Mouse (Mus musculus) left cerebral cortex, adult 18-20 months (tissue): ENCODE measurements around the gene Nupl2. TPM values are rescaled to one million over a fixed set of nuclear protein-coding genes. Genes with fewer than 3 reads are reported as not detected.

Experiments
- DNase-seq, 2 experiments: peaks; one replicate each; pipeline ENCODE4 v3.0.0; 2021 to 2022; ENCODE audit warnings: low spot score in 2 of 2, mixed read lengths in 1 of 2
- total RNA-seq, 2 experiments: library from RNA; stranded (reverse); gene quantifications; 2 replicates each; pipeline ENCODE4 v1.2.3; 2021

Nupl2 gene
- total RNA-seq, 2 experiments from 2014 or later = 10.3 to 12.3 TPM

DNA sequence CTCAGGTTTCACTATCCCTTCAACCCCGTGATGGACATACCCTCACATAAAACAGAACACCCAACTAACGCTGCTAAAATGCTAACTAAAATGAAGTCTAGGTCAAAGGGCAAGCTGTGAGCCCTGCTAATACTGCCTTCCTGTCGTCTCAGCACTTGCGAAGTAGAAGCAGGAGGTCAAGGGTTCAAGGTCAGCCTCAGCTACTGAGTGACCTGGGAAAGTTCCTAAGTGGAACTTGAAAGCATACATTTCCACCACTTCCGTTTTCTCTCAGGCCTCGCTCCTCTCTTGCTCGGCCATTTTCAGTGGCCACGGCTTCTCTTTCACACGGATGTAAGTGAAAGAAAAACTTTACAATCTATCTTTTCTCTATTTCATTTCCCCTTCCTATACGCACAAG lies 43.2 kb downstream of the Nupl2 start:
- no peak for DNase-seq

DNA sequence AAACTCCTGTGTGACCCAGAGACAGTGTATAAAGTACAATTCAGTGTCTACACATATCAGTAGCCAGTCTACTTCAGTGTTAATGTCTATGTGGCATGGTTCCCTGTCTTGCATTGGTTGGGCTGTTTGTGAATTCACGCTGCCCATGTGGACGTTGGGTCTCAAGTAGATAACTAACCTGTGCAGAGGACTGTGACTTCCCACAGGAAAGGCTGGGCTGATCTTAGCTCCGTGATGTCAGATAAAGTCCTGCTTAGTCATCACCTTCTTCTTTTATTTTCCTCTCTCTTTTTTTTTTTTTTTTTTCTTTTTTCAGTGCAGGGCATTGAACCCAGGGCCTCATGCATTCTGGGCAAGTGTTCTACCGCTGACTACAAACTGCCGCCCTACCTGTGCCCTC lies 43.7 kb downstream of the Nupl2 start:
- DNase-seq = no peak

DNA sequence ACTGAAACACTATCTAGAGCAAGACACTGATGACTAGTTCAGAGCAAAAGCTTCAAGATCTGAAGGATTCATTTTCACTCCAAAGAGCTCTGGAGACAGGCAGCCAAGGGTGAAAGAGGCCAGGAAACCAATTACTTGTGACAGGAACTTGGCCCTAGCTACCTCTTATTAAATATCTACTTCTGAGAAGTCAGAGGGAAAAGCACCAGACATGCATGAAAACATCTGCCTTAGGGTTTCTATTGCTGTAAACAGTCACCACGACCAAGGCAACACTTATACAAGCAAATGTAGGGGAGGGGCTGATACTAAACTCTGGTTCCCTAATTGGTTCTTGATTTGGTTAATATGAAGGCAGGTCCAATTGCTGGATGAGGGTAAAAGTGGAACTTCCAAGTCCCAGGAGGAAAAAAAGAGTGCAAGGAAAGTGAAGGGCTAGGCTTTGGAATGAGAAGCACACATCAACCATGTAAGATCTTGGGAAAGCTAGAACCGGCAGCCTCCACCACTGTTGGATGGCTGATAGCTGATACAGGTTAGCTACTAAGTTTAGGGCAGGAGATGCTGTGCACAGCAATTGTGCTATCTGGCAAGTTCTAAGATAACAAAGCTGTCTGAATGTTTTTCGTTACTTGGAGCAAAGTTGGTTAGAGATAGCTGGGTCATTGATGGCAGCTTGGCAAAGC lies 49.2 kb downstream of the Nupl2 start:
- no peak for DNase-seq

DNA sequence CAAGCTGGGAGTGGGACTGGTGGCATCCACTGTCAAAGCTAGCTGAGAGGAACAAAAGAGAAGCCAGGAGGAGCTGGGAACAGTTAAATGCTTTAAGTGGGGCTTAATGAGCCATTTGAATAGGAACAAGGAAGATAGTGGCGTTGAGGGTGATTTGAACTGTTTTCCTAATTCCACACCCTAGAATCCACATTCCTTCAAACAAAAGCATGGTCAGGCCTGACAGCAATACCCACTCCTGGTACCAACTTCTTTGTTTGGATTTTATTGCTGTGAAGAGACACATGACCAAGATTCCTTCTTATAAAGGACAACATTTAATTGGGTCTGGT lies 49.8 kb downstream of the Nupl2 start:
- DNase-seq = no peak

DNA sequence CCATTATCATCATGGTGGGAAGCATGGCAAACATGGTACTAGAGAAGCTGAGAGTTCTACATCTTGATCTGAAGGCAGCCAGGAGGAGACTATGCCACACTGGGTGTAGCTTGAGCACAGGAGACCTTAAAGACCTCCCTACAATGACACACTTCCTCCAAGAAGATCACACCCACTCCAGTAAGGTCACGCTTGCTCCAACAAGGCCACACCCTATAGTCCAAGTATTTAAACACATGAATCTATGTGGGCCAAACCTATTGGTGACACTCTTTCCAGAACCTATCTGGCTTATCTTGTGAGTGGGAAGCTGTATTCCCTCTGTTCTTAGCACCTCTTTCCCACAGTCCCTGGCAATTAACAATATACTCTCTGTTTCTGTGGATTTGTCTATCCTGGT lies 50.1 kb downstream of the Nupl2 start:
- no peak for DNase-seq

Other genes with a start within 250 kb of the Nupl2 start
- 10 to 100 TPM; 15.4 to 16.6 TPM for gene Fam126a, start 134.3 kb upstream of the Nupl2 start, total RNA-seq
- gene Klhl7, start 64.4 kb upstream of the Nupl2 start, total RNA-seq = 10 to 100 TPM; 90.7 to 93.2 TPM
- gene Kcnh2, start 186.6 kb downstream of the Nupl2 start, total RNA-seq = 10 to 100 TPM; 29.6 to 36.2 TPM
- 10 to 100 TPM in 1 of 2 experiments, 1 to 10 TPM in 1; 8.0 to 10.7 TPM for gene Nos3, start 199.8 kb downstream of the Nupl2 start, total RNA-seq
- gene Atg9b, start 227.2 kb downstream of the Nupl2 start, total RNA-seq = 1 to 10 TPM; 4.2 to 6.4 TPM
- gene Abcb8, start 228.7 kb downstream of the Nupl2 start, total RNA-seq = 10 to 100 TPM; 43.3 to 56.1 TPM
- gene Asic3, start 248.4 kb downstream of the Nupl2 start, total RNA-seq = under 1 TPM in 1 of 2 experiments, not detected in 1; 0.54 TPM